Mouse (Mus musculus) cerebellum, adult 2 months (tissue): ENCODE results near the gene Ppme1.

Source experiments
- CTCF ChIP-seq: fragments of 200-500 bp; IDR thresholded peaks from 2 replicates; pipeline ENCODE4 v1.5.1; 2011; ENCODE audit warnings: low read depth, mild to moderate bottlenecking, control low read depth, low read length, moderate library complexity, borderline replicate concordance; ENCODE audit not compliant: insufficient read depth
- POLR2A ChIP-seq: fragments of 200-500 bp; IDR thresholded peaks from 2 replicates; pipeline ENCODE4 v1.6.1; 2011; ENCODE audit warnings: low read length, control low read depth, borderline replicate concordance; ENCODE audit not compliant: insufficient read depth

GRCm38 (mm10) chr7:100407677-100408076 is 35.6 kb upstream of the Ppme1 start:
- TF ChIP-seq CTCF, result no peak
- no peak for TF ChIP-seq POLR2A
